Mouse (Mus musculus): ENCODE data around the gene Cd44.

The Cd44 gene

DNA sequence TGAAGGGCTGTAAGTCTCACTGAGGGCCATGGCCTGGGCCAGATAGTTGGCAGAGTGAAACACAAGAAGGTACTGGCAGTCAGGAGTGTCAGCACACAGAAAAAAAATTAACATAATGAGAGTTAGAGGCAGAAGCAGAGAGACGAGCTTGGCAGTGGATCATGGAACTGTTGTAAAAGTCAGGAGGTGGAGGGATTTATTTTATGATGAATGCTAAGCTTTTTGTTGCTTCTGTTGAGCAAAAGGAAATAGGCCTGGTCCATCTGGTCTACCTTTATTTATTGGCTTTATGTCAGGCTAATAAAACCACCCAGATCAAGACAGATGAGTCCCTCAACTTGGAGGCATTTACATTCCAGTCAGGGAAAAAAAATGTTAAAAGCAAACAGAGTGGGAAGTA is 31.2 kb upstream of the Cd44 start:
- Histone ChIP-seq H3K27me3 (ENCODE audit: control insufficient read depth, insufficient read depth, low read length, poor library complexity, severe bottlenecking) (no peaks in the 10 kb centered on the region), H3K36me3 (ENCODE audit: control insufficient read depth, insufficient read depth, low read length, poor library complexity, severe bottlenecking) (no peaks in the 10 kb centered on the region)
- no peak for DNase-seq (ENCODE audit: low read depth, low spot score)

DNA sequence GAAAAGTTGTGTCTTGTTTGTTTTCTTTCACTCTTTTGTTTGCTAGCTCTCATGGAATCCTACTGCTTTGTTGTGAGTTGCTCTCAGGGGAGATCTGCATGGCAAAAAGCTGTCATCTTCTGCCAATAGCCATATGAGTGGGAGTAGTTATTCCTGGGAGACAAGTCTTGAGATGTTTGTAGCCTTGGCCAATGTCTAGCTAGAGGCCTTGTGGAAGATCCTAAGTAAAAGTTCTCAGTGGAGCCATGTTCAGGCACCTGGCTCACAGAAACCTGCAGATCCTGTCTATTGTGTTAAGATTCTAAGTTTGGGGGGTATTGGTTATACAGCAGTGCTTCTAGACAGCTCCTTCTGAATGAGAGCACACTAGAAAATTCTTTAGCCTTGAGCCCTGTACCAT is 26.7 kb upstream of the Cd44 start:
- Histone ChIP-seq H3K27me3 (ENCODE audit: control insufficient read depth, insufficient read depth, low read length, poor library complexity, severe bottlenecking) (no peaks in the 10 kb centered on the region), H3K36me3 (ENCODE audit: control insufficient read depth, insufficient read depth, low read length, poor library complexity, severe bottlenecking) (no peaks in the 10 kb centered on the region)
- DNase-seq (ENCODE audit: low read depth, low spot score), result no peak

DNA sequence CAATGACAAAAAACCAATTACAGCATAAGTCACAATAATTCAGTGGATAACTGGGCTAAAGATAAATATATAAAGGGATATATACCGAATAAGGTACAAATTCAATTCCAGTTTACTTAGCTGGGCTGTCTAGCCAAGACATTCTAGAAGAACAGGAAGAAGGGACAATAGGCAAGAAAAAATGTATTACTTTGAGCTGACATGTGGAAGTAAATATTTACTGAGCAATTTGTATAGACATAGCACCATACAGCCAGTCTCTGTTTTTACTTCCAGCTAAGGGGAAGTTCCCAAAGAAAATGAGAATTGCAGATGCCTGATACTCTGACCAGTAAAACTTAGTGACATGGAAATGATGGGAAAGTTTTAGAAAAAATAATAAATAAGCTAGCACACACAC is 23.0 kb upstream of the Cd44 start:
- no peak for DNase-seq (ENCODE audit: low read depth, low spot score)
- H3K36me3 ChIP-seq (ENCODE audit: control insufficient read depth, insufficient read depth, low read length, poor library complexity, severe bottlenecking), result no peaks in the 10 kb centered on the region
- H3K27me3 ChIP-seq (ENCODE audit: control insufficient read depth, insufficient read depth, low read length, poor library complexity, severe bottlenecking), result no peaks in the 10 kb centered on the region; the same call in 1 of the 2 replicates

DNA sequence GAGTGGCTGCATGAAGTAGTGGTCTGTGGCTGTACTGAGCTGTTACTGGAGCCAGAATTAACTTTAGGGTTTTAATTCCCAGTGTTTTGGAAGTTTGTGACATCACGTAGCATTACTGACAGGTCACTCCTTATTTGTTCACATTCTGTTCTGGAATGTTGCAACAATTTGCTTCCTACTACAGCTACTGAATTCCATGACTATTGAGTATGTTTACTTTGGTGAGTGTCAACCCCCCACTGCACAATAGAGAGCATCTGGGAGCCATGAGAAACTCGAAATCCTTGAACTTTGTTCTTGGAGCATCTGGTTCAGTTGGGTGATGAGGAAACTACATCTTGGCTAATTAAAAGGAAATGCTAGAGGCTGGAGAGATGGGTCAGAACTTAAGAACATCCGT is 22.2 kb upstream of the Cd44 start:
- H3K27me3 ChIP-seq (ENCODE audit: control insufficient read depth, insufficient read depth, low read length, poor library complexity, severe bottlenecking), result no peaks in the 10 kb centered on the region; the same call in 1 of the 2 replicates
- H3K36me3 ChIP-seq (ENCODE audit: control insufficient read depth, insufficient read depth, low read length, poor library complexity, severe bottlenecking), result no peaks in the 10 kb centered on the region

DNA sequence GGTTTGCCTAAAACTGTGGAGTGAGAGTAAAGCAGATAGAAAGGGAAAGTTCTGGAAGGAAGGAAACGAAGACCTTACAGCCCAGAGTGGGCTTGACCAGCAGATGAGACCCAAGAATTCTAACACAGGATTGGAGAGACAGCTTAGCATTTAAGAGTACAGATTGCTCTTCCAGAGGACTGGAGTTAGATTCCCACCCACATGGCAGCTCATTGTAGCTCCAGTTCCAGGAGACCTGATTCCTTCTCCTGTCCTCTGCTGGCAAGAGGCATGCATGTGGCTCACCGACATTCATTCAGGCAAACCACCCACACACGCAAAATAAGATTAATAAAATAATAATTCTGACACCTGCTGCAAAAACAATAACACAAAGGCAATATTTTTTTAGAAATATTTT is 20.6 kb upstream of the Cd44 start:
- DNase-seq (ENCODE audit: low read depth, low spot score), result no peak
- Histone ChIP-seq H3K27me3 (ENCODE audit: control insufficient read depth, insufficient read depth, low read length, poor library complexity, severe bottlenecking) (no peaks in the 10 kb centered on the region; the same call in 1 of the 2 replicates), H3K36me3 (ENCODE audit: control insufficient read depth, insufficient read depth, low read length, poor library complexity, severe bottlenecking) (no peaks in the 10 kb centered on the region)

More for the DNA sequence above, 22.2 kb upstream of the Cd44 start:
- DNase-seq (ENCODE audit: low read depth, low spot score), result no peak

DNA sequence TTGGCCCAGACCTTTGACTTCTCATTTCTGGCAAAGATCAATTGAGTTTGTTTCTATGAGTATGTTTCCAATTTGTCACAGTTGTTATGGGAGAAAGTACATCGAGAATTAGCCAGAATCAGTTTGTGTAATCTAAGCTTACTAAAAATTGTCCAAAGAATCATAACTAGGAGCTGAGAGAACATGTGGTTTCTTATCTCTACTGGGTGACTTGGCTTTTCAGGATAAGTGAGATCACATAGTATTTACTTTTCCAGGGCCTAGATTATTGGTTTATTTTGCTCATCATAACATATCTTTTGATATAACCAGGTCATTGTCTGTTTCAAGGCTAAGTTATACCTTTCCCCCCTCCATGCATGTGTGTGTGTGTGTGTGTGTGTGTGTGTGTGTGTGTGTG is 16.8 kb upstream of the Cd44 start:
- H3K36me3 ChIP-seq (ENCODE audit: control insufficient read depth, insufficient read depth, low read length, poor library complexity, severe bottlenecking), result no peaks in the 10 kb centered on the region
- no peaks in the 10 kb centered on the region; the same call in 1 of the 2 replicates for H3K27me3 ChIP-seq (ENCODE audit: control insufficient read depth, insufficient read depth, low read length, poor library complexity, severe bottlenecking)
- DNase-seq (ENCODE audit: low read depth, low spot score), result no peak

DNA sequence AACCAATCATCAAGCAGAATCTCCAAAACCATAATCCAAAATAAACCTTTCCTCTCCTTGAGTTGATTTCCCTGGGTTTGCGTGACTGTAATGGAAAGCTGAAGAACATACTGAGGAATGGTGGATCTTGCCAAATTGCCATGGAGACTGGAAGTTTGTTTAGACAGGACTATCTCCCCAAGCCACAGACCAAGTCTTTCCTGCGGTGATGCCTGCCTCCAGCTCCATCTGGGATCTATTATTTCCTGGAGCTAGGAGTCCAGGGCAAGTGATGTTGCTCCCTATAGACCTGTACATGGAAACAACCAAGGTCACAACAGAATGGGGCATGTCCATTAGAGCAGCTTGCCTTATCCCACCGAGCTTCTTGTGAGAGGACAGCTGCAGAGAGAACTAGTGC is 15.1 kb upstream of the Cd44 start:
- no peak for DNase-seq (ENCODE audit: low read depth, low spot score)
- Histone ChIP-seq H3K36me3 (ENCODE audit: control insufficient read depth, insufficient read depth, low read length, poor library complexity, severe bottlenecking) (no peaks in the 10 kb centered on the region), H3K27me3 (ENCODE audit: control insufficient read depth, insufficient read depth, low read length, poor library complexity, severe bottlenecking) (no peaks in the 10 kb centered on the region)

DNA sequence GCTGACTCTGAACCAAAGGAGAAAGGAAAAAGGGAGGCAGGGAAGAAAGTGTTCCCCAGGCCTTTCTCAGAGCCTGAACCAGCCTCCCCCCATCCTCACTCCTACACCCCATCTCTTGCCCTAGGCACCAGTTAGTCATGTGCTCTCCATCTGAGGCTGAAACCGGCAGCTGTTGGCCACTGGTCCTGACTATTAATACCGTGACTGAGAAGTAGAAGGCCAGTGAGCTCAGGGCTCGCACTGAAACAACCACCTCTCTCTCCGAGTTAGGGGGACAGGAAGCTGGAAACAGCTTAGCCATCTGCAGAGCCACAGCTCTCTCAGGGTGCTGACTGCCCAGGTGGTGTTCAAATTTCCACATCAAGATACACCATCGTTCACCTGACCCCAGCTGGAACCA is 13.2 kb upstream of the Cd44 start:
- Histone ChIP-seq H3K27me3 (ENCODE audit: control insufficient read depth, insufficient read depth, low read length, poor library complexity, severe bottlenecking) (no peaks in the 10 kb centered on the region), H3K36me3 (ENCODE audit: control insufficient read depth, insufficient read depth, low read length, poor library complexity, severe bottlenecking) (no peaks in the 10 kb centered on the region)
- no peak for DNase-seq (ENCODE audit: low read depth, low spot score)

DNA sequence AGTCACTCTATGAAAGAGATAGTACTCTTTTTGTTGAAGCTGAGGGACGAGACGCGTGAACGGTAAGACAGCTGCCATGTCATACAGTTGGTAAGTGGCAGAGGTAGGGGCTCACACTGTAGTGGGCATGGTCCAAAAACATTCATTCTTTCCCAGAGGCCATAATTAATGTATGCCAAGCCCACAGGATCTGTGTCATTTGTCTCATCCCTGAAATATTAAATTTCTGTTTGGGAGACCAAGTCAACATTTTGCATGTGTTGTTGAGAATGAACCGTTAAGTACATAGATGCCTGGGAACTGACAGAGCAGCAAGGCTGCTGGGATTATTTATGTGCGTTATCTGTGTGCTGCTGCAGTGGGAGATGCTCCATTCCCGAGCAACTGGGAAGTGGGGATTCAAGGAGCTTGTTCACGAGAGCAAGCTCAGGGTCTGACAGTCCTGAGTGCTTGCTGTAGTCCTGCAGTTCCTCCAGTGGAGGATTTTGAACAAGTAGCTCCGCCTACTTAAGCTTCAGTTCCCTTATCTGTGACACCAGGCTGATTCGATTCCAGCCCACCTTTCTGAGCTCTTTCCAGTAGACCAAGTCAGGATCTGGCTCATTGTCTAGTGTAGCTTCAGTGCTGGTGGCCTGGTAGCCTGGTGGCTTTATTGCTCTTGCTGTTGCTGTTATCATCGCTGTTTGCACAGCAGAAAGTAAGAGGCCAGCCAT is 12.5 kb upstream of the Cd44 start:
- H3K36me3 ChIP-seq (ENCODE audit: control insufficient read depth, insufficient read depth, low read length, poor library complexity, severe bottlenecking), result no peaks in the 10 kb centered on the region
- H3K27me3 ChIP-seq (ENCODE audit: control insufficient read depth, insufficient read depth, low read length, poor library complexity, severe bottlenecking), result no peaks in the 10 kb centered on the region
- peak; percentile 63 for DNase-seq (ENCODE audit: low read depth, low spot score)

DNA sequence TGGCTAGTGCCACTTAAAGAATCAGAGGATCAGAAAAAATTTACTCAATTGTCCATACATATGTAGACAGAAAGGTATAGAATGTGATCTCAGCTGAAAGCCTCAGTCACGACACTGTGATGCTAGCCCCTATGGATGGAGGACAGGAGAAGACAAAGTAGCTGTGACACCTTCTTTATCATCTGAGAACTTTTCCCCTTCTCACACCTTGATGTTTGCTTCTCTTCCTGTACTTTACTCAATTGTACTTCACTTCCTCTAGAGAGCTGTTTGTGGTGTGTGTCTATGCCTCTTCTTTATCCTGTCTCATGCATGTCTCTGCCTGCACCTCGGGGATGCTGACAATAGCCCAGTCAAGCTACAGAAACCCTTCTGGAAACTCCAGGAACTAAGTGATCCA is 11.5 kb upstream of the Cd44 start:
- no peak for DNase-seq (ENCODE audit: low read depth, low spot score)
- H3K27me3 ChIP-seq (ENCODE audit: control insufficient read depth, insufficient read depth, low read length, poor library complexity, severe bottlenecking), result no peaks in the 10 kb centered on the region

DNA sequence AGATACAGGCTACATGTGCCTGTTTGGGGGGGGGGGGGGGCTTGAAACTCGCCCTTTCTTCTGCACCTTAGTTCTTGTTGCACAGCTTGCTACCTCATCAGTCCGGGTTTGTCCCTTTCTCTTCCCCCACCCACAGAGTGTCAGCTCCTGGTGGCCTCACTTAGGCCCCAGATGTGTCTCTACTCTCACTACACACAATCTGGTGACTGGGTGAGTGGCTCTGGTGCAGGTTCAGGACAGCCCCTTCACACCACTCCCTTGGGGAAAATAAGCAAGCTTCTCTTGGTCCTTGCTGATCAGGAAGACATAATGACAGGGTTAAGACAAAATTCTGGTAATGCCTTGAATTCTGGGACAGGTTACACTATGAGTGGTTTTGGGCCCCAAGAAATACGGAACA is 11.0 kb upstream of the Cd44 start:
- peak; percentile 36 for DNase-seq (ENCODE audit: low read depth, low spot score)
- H3K36me3 ChIP-seq (ENCODE audit: control insufficient read depth, insufficient read depth, low read length, poor library complexity, severe bottlenecking), result no peaks in the 10 kb centered on the region
- no peaks in the 10 kb centered on the region for H3K27me3 ChIP-seq (ENCODE audit: control insufficient read depth, insufficient read depth, low read length, poor library complexity, severe bottlenecking)

More for the DNA sequence above, 11.5 kb upstream of the Cd44 start:
- no peaks in the 10 kb centered on the region for H3K36me3 ChIP-seq (ENCODE audit: control insufficient read depth, insufficient read depth, low read length, poor library complexity, severe bottlenecking)

DNA sequence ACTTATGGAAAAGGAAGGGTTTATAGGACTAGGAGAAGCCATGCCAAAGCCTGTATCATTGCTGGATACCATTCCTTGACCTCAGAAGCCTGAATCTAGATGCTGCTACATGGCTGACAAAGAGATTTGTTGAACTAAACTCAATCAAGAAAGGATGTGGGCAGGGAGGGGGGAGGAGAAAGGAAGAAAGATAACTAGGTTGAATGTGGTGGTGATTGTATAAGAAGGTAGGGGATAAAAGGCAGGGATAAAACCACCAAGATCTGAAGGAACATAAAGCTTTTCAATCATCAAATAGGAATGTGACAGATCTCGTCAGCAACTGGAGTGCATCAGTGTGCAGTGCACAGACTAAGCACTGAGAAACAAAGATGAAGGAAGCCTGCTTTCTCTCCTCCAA is 7.9 kb upstream of the Cd44 start:
- Histone ChIP-seq H3K27me3 (ENCODE audit: control insufficient read depth, insufficient read depth, low read length, poor library complexity, severe bottlenecking) (no peaks in the 10 kb centered on the region), H3K36me3 (ENCODE audit: control insufficient read depth, insufficient read depth, low read length, poor library complexity, severe bottlenecking) (no peaks in the 10 kb centered on the region)
- no peak for DNase-seq (ENCODE audit: low read depth, low spot score)

DNA sequence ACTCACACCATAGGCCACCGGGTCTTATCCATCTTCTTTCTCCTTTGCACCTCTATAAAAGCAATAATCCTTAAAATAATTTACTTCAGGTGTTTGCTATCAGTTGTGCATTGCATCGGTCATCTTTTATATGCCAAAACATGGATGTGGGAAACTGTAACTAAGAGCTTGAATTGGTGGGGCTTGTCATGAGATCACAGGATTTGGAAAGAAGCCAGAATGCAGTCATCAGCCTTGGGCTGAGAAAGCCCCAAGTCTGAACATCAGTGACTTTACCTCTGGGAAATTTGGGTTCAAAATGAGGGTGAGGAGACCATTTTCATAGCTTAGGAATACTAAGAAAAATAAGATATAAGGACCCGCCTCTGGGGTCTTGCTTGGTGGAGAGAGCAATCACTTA is 4.1 kb upstream of the Cd44 start:
- no peaks in the 10 kb centered on the region for H3K36me3 ChIP-seq (ENCODE audit: control insufficient read depth, insufficient read depth, low read length, poor library complexity, severe bottlenecking)

DNA sequence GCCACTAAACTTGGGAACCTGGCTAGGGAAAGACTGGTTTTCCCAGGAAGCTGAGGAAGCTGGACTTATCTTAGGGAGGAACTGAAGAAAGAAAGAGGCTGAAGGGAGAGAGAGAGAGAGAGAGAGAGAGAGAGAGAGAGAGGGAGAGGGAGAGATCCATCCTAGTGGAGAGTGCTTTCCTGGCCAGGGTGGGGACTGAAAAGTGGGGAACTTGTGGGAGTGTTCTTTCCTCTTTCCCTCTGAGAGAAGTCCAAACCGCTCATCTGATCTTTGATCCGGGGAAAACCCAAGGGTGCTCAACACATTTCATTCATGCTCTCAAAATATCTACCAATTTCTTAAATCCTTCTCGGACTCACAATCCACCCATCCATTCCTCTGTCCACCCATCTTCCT is 361 bp upstream of the Cd44 start:
- DNase-seq (ENCODE audit: low read depth, low spot score), result no peak
- no peaks in the 10 kb centered on the region for H3K36me3 ChIP-seq (ENCODE audit: control insufficient read depth, insufficient read depth, low read length, poor library complexity, severe bottlenecking)
- no peaks in the 10 kb centered on the region for H3K27me3 ChIP-seq (ENCODE audit: control insufficient read depth, insufficient read depth, low read length, poor library complexity, severe bottlenecking)

More for the DNA sequence above, 4.1 kb upstream of the Cd44 start:
- no peaks in the 10 kb centered on the region for H3K27me3 ChIP-seq (ENCODE audit: control insufficient read depth, insufficient read depth, low read length, poor library complexity, severe bottlenecking)
- DNase-seq (ENCODE audit: low read depth, low spot score), result no peak

DNA sequence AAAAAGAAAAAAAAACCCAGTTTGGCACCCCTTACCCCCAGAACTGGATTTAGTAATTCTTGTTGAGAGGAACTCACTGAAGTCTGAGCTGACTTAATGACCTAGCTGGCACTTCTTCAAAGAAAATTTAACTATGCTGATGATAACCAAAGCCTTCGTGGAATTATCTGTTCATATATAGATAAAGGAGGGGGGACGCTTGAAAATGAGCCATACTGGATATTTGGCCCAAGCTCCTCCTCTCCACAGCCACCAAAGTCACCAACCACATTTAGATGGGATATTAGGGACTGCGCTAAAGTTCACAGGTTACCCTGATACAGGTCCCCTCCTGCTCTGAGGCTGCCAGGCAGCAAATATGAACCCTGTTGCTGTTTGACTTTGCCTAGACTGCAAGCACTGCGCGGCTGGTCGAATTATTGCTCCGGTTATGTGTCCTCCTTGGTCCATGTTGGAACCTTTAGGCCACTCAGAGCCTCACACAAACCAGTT is 1.2 kb downstream of the Cd44 start:
- no peaks in the 10 kb centered on the region for H3K27me3 ChIP-seq (ENCODE audit: control insufficient read depth, insufficient read depth, low read length, poor library complexity, severe bottlenecking)
- H3K36me3 ChIP-seq (ENCODE audit: control insufficient read depth, insufficient read depth, low read length, poor library complexity, severe bottlenecking), result no peaks in the 10 kb centered on the region
- DNase-seq (ENCODE audit: low read depth, low spot score), result no peak

DNA sequence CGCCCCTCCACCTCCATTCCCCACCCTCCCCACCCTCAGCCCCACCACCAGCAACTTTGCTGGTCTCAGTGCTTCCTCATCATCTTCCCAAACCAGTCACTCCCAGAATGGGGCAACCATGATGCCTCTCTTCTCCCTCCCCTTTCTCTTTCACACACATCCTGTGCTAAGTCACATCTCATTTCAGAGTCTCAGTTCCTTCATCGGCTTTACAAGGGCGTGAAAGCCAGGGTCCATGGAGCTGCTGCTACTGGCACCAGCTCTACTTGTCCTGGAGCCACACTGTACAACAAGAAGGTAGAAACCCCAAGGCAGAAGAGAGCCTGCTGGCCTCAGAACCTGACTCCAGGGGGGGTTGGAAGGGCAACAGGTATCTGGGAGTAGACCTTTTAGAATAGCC is 2.2 kb downstream of the Cd44 start:
- peak; percentile 61 for DNase-seq (ENCODE audit: low read depth, low spot score)
- H3K36me3 ChIP-seq (ENCODE audit: control insufficient read depth, insufficient read depth, low read length, poor library complexity, severe bottlenecking), result no peaks in the 10 kb centered on the region
- no peaks in the 10 kb centered on the region for H3K27me3 ChIP-seq (ENCODE audit: control insufficient read depth, insufficient read depth, low read length, poor library complexity, severe bottlenecking)

All from splenic B cell, adult 2 months (primary cell).